ENCODE assay signal across 26 mouse cellular contexts in the genomic region with DNA sequence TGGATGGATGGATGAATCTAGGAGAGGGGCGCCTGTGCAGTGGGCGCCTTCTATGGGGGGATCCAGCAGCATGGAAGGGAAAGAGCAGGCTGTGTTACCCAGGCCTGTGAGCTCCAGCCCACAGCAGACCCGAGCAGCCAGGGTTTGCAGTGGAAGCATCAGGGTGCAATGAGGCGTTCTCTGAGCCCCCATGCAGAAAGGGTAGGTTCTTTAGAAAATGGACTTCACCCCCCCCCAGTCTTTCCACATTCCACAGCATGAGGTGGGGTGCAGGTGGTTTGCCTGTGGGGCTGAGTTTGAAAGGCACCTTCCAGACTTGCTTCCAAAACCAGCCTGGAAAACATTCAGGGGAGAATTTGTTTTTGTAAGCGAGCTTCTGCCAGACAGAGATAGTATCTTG. TPM values are rescaled to one million over a fixed set of nuclear protein-coding genes. Genes with fewer than 3 reads are reported as not detected.
DNase-seq lines count a peak whose midpoint lies in the region; ATAC-seq and TF ChIP-seq lines count a peak whose summit lies in the region.
"Had no signal": no experiment of that assay in that cellular context is flagged by ENCODE, and none has a peak within 500 bp of the region (broad histone marks: within the 10 kb centered on the region; RNA-seq: fewer than 3 reads in every experiment).

No protein-coding gene starts in this region.

- no peak for TF ChIP-seq CTCF in kidney, adult 2 months (conservative IDR thresholded peaks at IDR 0.05; ENCODE audit: insufficient read depth, insufficient read length, low read depth, low read length)
- TF ChIP-seq CTCF in kidney, postnatal 0 days (IDR thresholded peaks at IDR 0.05; ENCODE audit: low read depth): no peak

- no peak for TF ChIP-seq POLR2A in kidney, adult 2 months (IDR thresholded peaks at IDR 0.05; ENCODE audit: low read depth, low read length)

- H3K9me3 ChIP-seq in embryonic facial prominence, embryonic 12.5 days: no peaks in the 10 kb centered on the region
- no peaks in the 10 kb centered on the region for H3K9me3 ChIP-seq in embryonic facial prominence, embryonic 10.5 days
- H3K9me3 ChIP-seq in kidney, postnatal 0 days (replicated peaks; ENCODE audit: low read length): no peaks in the 10 kb centered on the region
- H3K9me3 ChIP-seq in intestine, embryonic 16.5 days (ENCODE audit: control insufficient read depth, low read length): no peaks in the 10 kb centered on the region
- H3K9me3 ChIP-seq: embryonic facial prominence, embryonic 15.5 days; forebrain, embryonic 12.5 days; G1E; heart, embryonic 13.5 days had no signal

- no peak for DNase-seq in embryonic facial prominence, embryonic 10.5 days (ENCODE audit: low spot score)
- DNase-seq in kidney, adult 2 months: peak; percentile 41
- DNase-seq in kidney, postnatal 36 days: no peak
- DNase-seq in kidney, postnatal 0 days (ENCODE audit: low spot score): no peak
- no peak for DNase-seq in kidney, adult 18-20 months
- peak; percentile 35 for DNase-seq in kidney, postnatal 10 days
- DNase-seq: adrenal gland, adult 8-10 months; adrenal gland, postnatal 36 days; B cell, adult 2 months; cerebellum, adult 2 months; cerebellum, postnatal 10 days; embryo, embryonic 11 days; forebrain, postnatal 0 days; gastrocnemius, postnatal 25 days; heart, adult 11 months; heart, postnatal 36 days had no signal

- 0 out of 2 replicates have a peak overlapping the region, but pooled peaks have one; percentile 17 for H3K27ac ChIP-seq in embryonic facial prominence, embryonic 12.5 days
- no peak overlapping the region for H3K27ac ChIP-seq in embryonic facial prominence, embryonic 10.5 days (replicated peaks)
- H3K27ac ChIP-seq in kidney, adult 2 months (ENCODE audit: insufficient read depth, low read depth, low read length): no peak overlapping the region; the same call in 1 of the 2 replicates
- H3K27ac ChIP-seq in kidney, postnatal 0 days: peak overlapping the region; percentile 31; the same call in 1 of the 2 replicates
- no peak overlapping the region for H3K27ac ChIP-seq in intestine, embryonic 16.5 days (ENCODE audit: low read length)
- H3K27ac ChIP-seq: embryonic facial prominence, embryonic 15.5 days; forebrain, embryonic 12.5 days; heart, embryonic 13.5 days; hindbrain, embryonic 12.5 days; hindbrain, postnatal 0 days had no signal

- WGBS in embryonic facial prominence, embryonic 12.5 days: 61% methylated on average over 5 of the region's 5 CpGs
- WGBS in embryonic facial prominence, embryonic 10.5 days: 76% methylated on average over 5 of the region's 5 CpGs
- WGBS in kidney, adult 2 months: 59% methylated on average over 5 of the region's 5 CpGs
- 60% methylated on average over 5 of the region's 5 CpGs for WGBS in kidney, postnatal 0 days
- 73% methylated on average over 5 of the region's 5 CpGs for WGBS in intestine, embryonic 16.5 days

- no peak overlapping the region for H3K9ac ChIP-seq in embryonic facial prominence, embryonic 12.5 days
- H3K9ac ChIP-seq in kidney, postnatal 0 days (ENCODE audit: low read depth, low read length): no peak overlapping the region
- no peak overlapping the region for H3K9ac ChIP-seq in intestine, embryonic 16.5 days (ENCODE audit: low read depth, low read length)
- H3K9ac ChIP-seq: embryonic facial prominence, embryonic 15.5 days; forebrain, embryonic 12.5 days; forebrain, postnatal 0 days; heart, embryonic 13.5 days; hindbrain, embryonic 12.5 days had no signal

- H3K4me3 ChIP-seq in embryonic facial prominence, embryonic 12.5 days: no peak overlapping the region
- H3K4me3 ChIP-seq in embryonic facial prominence, embryonic 10.5 days: no peak overlapping the region
- no peak overlapping the region for H3K4me3 ChIP-seq in kidney, adult 2 months (ENCODE audit: insufficient read depth, low read depth, low read length)
- no peak overlapping the region for H3K4me3 ChIP-seq in kidney, postnatal 0 days (replicated peaks; ENCODE audit: low read depth, low read length)
- H3K4me3 ChIP-seq in intestine, embryonic 16.5 days (ENCODE audit: low read length): no peak overlapping the region
- H3K4me3 ChIP-seq: embryonic facial prominence, embryonic 15.5 days; erythroblast, embryonic 14.5 days; forebrain, embryonic 12.5 days; heart, embryonic 13.5 days; hindbrain, embryonic 12.5 days had no signal

- no peaks in the 10 kb centered on the region for H3K27me3 ChIP-seq in embryonic facial prominence, embryonic 12.5 days
- H3K27me3 ChIP-seq in embryonic facial prominence, embryonic 10.5 days (replicated peaks; ENCODE audit: low read depth, poor library complexity, severe bottlenecking): no peaks in the 10 kb centered on the region; the same call in 1 of the 2 replicates
- no peaks in the 10 kb centered on the region for H3K27me3 ChIP-seq in kidney, adult 2 months (replicated peaks; ENCODE audit: control insufficient read depth, insufficient read depth, low read length)
- no peaks in the 10 kb centered on the region for H3K27me3 ChIP-seq in kidney, postnatal 0 days (ENCODE audit: insufficient read depth, low read length)
- H3K27me3 ChIP-seq in intestine, embryonic 16.5 days (replicated peaks; ENCODE audit: control insufficient read depth, insufficient read depth, low read length): no peaks in the 10 kb centered on the region
- H3K27me3 ChIP-seq: embryonic facial prominence, embryonic 15.5 days; heart, embryonic 13.5 days; hindbrain, embryonic 12.5 days had no signal

- no peaks in the 10 kb centered on the region; the same call in 1 of the 2 replicates for H3K4me1 ChIP-seq in embryonic facial prominence, embryonic 12.5 days
- peaks cover 36% of the 10 kb centered on the region for H3K4me1 ChIP-seq in embryonic facial prominence, embryonic 10.5 days
- no peaks in the 10 kb centered on the region for H3K4me1 ChIP-seq in kidney, adult 2 months (ENCODE audit: control insufficient read depth, insufficient read depth, low read length)
- 0 out of 2 replicates have a peak, but pooled peaks cover 6% of the 10 kb centered on the region for H3K4me1 ChIP-seq in kidney, postnatal 0 days (replicated peaks; ENCODE audit: insufficient read depth, low read length)
- no peaks in the 10 kb centered on the region for H3K4me1 ChIP-seq in intestine, embryonic 16.5 days (ENCODE audit: control insufficient read depth, insufficient read depth, low read length)

- no peaks in the 10 kb centered on the region for H3K36me3 ChIP-seq in embryonic facial prominence, embryonic 12.5 days
- no peaks in the 10 kb centered on the region for H3K36me3 ChIP-seq in embryonic facial prominence, embryonic 10.5 days (replicated peaks)
- no peaks in the 10 kb centered on the region for H3K36me3 ChIP-seq in kidney, adult 2 months (ENCODE audit: control insufficient read depth, insufficient read depth, low read length)
- H3K36me3 ChIP-seq in kidney, postnatal 0 days (ENCODE audit: insufficient read depth, low read length): no peaks in the 10 kb centered on the region
- H3K36me3 ChIP-seq in intestine, embryonic 16.5 days (ENCODE audit: control insufficient read depth, insufficient read depth, low read length): no peaks in the 10 kb centered on the region
- H3K36me3 ChIP-seq: embryonic facial prominence, embryonic 15.5 days; forebrain, embryonic 12.5 days; G1E; heart, embryonic 13.5 days; hindbrain, embryonic 12.5 days had no signal

- H3K4me2 ChIP-seq in embryonic facial prominence, embryonic 12.5 days (replicated peaks): no peak overlapping the region
- no peak overlapping the region for H3K4me2 ChIP-seq in kidney, postnatal 0 days (ENCODE audit: low read length)
- H3K4me2 ChIP-seq in intestine, embryonic 16.5 days (ENCODE audit: low read depth, low read length): no peak overlapping the region
- H3K4me2 ChIP-seq: embryonic facial prominence, embryonic 15.5 days; forebrain, embryonic 12.5 days; heart, embryonic 13.5 days; hindbrain, embryonic 12.5 days had no signal

- ATAC-seq in embryonic facial prominence, embryonic 12.5 days (ENCODE audit: insufficient number of reproducible peaks, insufficient read depth, low FRiP score, low TSS enrichment): no peak
- ATAC-seq in kidney, postnatal 0 days (replicated peaks; ENCODE audit: low FRiP score, low read depth): no peak
- no peak for ATAC-seq in intestine, embryonic 16.5 days
- ATAC-seq: CD4-positive, CD25-positive, alpha-beta regulatory T cell, adult 4 months; forebrain, postnatal 0 days; hindbrain, postnatal 0 days had no signal

RNA-seq across cellular contexts. Expression of a gene that starts 40.0 kb away (rescaled TPM):
- 8.7 and 9.6 TPM in 2 replicates for polyA plus RNA-seq in embryonic facial prominence, embryonic 12.5 days (2016; fragmentation: Nextera tagmentation; extraction: Ambion mirVana)
- polyA plus RNA-seq in embryonic facial prominence, embryonic 10.5 days (2016; fragmentation: Nextera tagmentation; extraction: Ambion mirVana): 10.8 and 11.1 TPM in 2 replicates
- 86.3 and 105 TPM in 2 replicates for polyA plus RNA-seq in kidney, adult 2 months (2012; rRNA removed)
- polyA plus RNA-seq in kidney, postnatal 0 days (2015; fragmentation: Nextera tagmentation; extraction: Ambion mirVana): 33.8 and 37.9 TPM in 2 replicates
- 6.0 and 7.0 TPM in 2 replicates for polyA plus RNA-seq in intestine, embryonic 16.5 days (2015; fragmentation: Nextera tagmentation; extraction: Ambion mirVana)
- polyA plus RNA-seq: CD4-positive, CD25-positive, alpha-beta regulatory T cell, adult 4 months; erythroblast, embryonic 14.5 days had no signal

Comparison
In these comparisons a context has a peak if more than half of its experiments do, and no peak if none do; other contexts are left out.
1. H3K27ac ChIP-seq: peak in embryonic facial prominence, embryonic 12.5 days (single experiment) and kidney, postnatal 0 days (single experiment); none in embryonic facial prominence, embryonic 10.5 days (single experiment), kidney, adult 2 months (single experiment) and intestine, embryonic 16.5 days (single experiment).
2. DNase-seq: peak in kidney, adult 2 months (single experiment) and kidney, postnatal 10 days (single experiment); none in embryonic facial prominence, embryonic 10.5 days (single experiment), kidney, postnatal 36 days (0 of 2), kidney, postnatal 0 days (single experiment) and kidney, adult 18-20 months (single experiment).